Mouse (Mus musculus) cerebellum, postnatal 25 days (tissue): ENCODE measurements at regions not wholly inside any gene's neighbourhood (a gene's known extent, or its start where the extent isn't known, plus 50 kb on each side); places are given as distances from the start of the nearest gene placed in this dataset.

Source experiments
- DNase-seq, 2 experiments: peaks; one replicate each; pipeline ENCODE4 v3.0.0; 2021; ENCODE audit warnings: mixed read lengths in 2 of 2

DNA sequence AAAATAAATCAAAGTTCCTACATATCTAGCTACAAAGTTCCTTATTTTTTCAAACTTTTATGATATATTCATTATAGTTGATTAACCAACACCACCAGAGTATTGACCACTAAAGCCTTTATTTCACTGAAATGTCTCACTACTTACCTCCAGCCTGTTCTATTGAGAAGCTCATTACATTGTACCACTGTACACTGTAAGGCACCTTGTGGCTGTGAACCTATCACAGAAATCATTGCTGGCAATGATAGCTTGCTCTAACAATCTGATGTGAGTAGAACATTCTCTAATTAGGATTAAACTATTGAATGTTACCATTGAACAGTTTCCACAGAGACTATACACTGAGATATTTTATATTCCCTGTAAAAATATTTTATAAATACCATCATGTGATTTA is 367.2 kb upstream of the Siglech start:
- DNase-seq: no peak

- peak; percentile 3 to 11 for DNase-seq
Measured at GRCm38 (mm10) chr7:55401300-55401711, 366.7 kb upstream of the Siglech start.

GRCm38 (mm10) chr7:55447297-55447885 is 320.6 kb upstream of the Siglech start:
- DNase-seq: no peak
